Mouse (Mus musculus) liver, embryonic 11.5 days (tissue): Measurements from ENCODE around the gene Hpcal1. TPM values are rescaled to one million over a fixed set of nuclear protein-coding genes. Genes with fewer than 3 reads are reported as not detected.

Source experiments
- ATAC-seq: fragments of 200-750 bp; cut with Nextera tagmentation; replicated peaks from 2 replicates; pipeline ENCODE4 v1.8.0; 2017; ENCODE audit warnings: moderate number of reproducible peaks, mild to moderate bottlenecking, moderate TSS enrichment, moderate library complexity; ENCODE audit not compliant: low FRiP score
- DNase-seq: peaks from one replicate; pipeline ENCODE4 v3.0.0-alpha.2; 2017; ENCODE audit warnings: low spot score
- H3K27ac ChIP-seq: fragments of 300-500 bp; sonication (generic); 2 replicates; pipeline ENCODE4 v1.5.1; 2014; ENCODE audit warnings: mild to moderate bottlenecking, low read depth, low read length, control low read depth
- H3K27me3 ChIP-seq: fragments of 300-500 bp; sonication (generic); replicated peaks from 2 replicates; pipeline ENCODE4 v1.6.1; 2014; ENCODE audit warnings: low read length, mixed read lengths; ENCODE audit not compliant: control insufficient read depth, insufficient read depth
- H3K36me3 ChIP-seq: fragments of 300-500 bp; sonication (generic); 2 replicates; pipeline ENCODE4 v1.6.1; 2014; ENCODE audit warnings: mild to moderate bottlenecking, low read length, moderate library complexity, mixed read lengths; ENCODE audit not compliant: control insufficient read depth, insufficient read depth
- H3K4me1 ChIP-seq: fragments of 300-500 bp; sonication (generic); replicated peaks from 2 replicates; pipeline ENCODE4 v1.6.1; 2014; ENCODE audit warnings: low read length, mixed read lengths; ENCODE audit not compliant: control insufficient read depth, insufficient read depth
- H3K4me2 ChIP-seq: fragments of 300-500 bp; sonication (generic); 2 replicates; pipeline ENCODE4 v1.6.1; 2014; ENCODE audit warnings: mild to moderate bottlenecking, control low read depth, moderate library complexity
- H3K4me3 ChIP-seq: fragments of 300-500 bp; sonication (generic); 2 replicates; pipeline ENCODE4 v1.5.1; 2014; ENCODE audit warnings: low read depth, low read length, control low read depth
- H3K9ac ChIP-seq: fragments of 300-500 bp; sonication (generic); 2 replicates; pipeline ENCODE4 v1.6.1; 2014; ENCODE audit warnings: low read depth, low read length, control low read depth
- H3K9me3 ChIP-seq: fragments of 300-500 bp; sonication (generic); 2 replicates; pipeline ENCODE4 v1.6.1; 2016; ENCODE audit warnings: low read length, inconsistent platforms, mixed read lengths; ENCODE audit not compliant: control insufficient read depth
- WGBS: fragments of 180-500 bp; shearing (Covaris S2); extraction: QIAGEN DNeasy Blood & Tissue Kit; methylation state at CpG from one replicate; pipeline ENCODE4 v1.1.7; 2014; 5-methylcytosine and 5-hydroxymethylcytosine counted together
- polyA plus RNA-seq: library from polyadenylated mRNA; unstranded; fragments of >200 nt; fragmentation: Nextera tagmentation; extraction: Ambion mirVana; gene quantifications from 2 replicates; pipeline ENCODE4 v1.2.1, GENCODE M21; 2014

Hpcal1 gene
- polyA plus RNA-seq, 1 experiment from 2014 or later, result 30.2 TPM

GRCm38 (mm10) chr12:17712571-17712970, 21.9 kb downstream of the Hpcal1 start:
- H3K4me1 ChIP-seq, result peaks cover 38% of the 10 kb centered on the region
- ATAC-seq, result no peak
- WGBS, result 67% methylated on average over 1 of the region's 1 CpGs

GRCm38 (mm10) chr12:17715720-17716478, 25.2 kb downstream of the Hpcal1 start:
- no peak overlapping the region for H3K9ac ChIP-seq
- H3K4me3 ChIP-seq, result no peak overlapping the region
- H3K27ac ChIP-seq, result peak overlapping the region; percentile 20
- H3K4me2 ChIP-seq, result no peak overlapping the region
- no peaks in the 10 kb centered on the region for H3K27me3 ChIP-seq
- DNase-seq (no peak), ATAC-seq (peak; percentile 73)
- no peaks in the 10 kb centered on the region for H3K9me3 ChIP-seq
- WGBS, result 52% methylated on average over 4 of the region's 4 CpGs
- peaks cover 23% of the 10 kb centered on the region for H3K4me1 ChIP-seq
- no peaks in the 10 kb centered on the region for H3K36me3 ChIP-seq

More at GRCm38 (mm10) chr12:17712571-17712970, 21.9 kb downstream of the Hpcal1 start:
- no peak overlapping the region for H3K9ac ChIP-seq
- no peak overlapping the region for H3K4me2 ChIP-seq
- no peak overlapping the region for H3K27ac ChIP-seq
- no peak overlapping the region for H3K4me3 ChIP-seq
- H3K27me3 ChIP-seq, result no peaks in the 10 kb centered on the region
- H3K36me3 ChIP-seq, result no peaks in the 10 kb centered on the region
- H3K9me3 ChIP-seq, result no peaks in the 10 kb centered on the region
- DNase-seq, result no peak

GRCm38 (mm10) chr12:17717257-17717656, 26.6 kb downstream of the Hpcal1 start:
- no peak overlapping the region for H3K4me3 ChIP-seq
- DNase-seq, result no peak
- H3K9me3 ChIP-seq, result no peaks in the 10 kb centered on the region
- H3K36me3 ChIP-seq, result no peaks in the 10 kb centered on the region
- peaks cover 23% of the 10 kb centered on the region for H3K4me1 ChIP-seq
- H3K4me2 ChIP-seq, result no peak overlapping the region
- H3K9ac ChIP-seq, result no peak overlapping the region
- no peaks in the 10 kb centered on the region for H3K27me3 ChIP-seq
- 81% methylated on average over 1 of the region's 1 CpGs for WGBS
- H3K27ac ChIP-seq, result no peak overlapping the region
- no peak for ATAC-seq

GRCm38 (mm10) chr12:17718146-17718545, 27.5 kb downstream of the Hpcal1 start:
- WGBS, result 85% methylated on average over 6 of the region's 6 CpGs

GRCm38 (mm10) chr12:17721058-17721457, 30.4 kb downstream of the Hpcal1 start:
- H3K9me3 ChIP-seq, result no peaks in the 10 kb centered on the region
- DNase-seq (no peak), ATAC-seq (no peak)
- H3K4me1 ChIP-seq, result peaks cover 41% of the 10 kb centered on the region
- no peak overlapping the region for H3K4me3 ChIP-seq
- no peaks in the 10 kb centered on the region for H3K27me3 ChIP-seq
- no peaks in the 10 kb centered on the region for H3K36me3 ChIP-seq
- H3K9ac ChIP-seq, result no peak overlapping the region
- H3K4me2 ChIP-seq, result no peak overlapping the region
- no peak overlapping the region; the same call in 1 of the 2 replicates for H3K27ac ChIP-seq

More at GRCm38 (mm10) chr12:17718146-17718545, 27.5 kb downstream of the Hpcal1 start:
- H3K9ac ChIP-seq, result no peak overlapping the region
- H3K9me3 ChIP-seq, result no peaks in the 10 kb centered on the region
- peaks cover 30% of the 10 kb centered on the region for H3K4me1 ChIP-seq
- DNase-seq, result no peak
- ATAC-seq, result no peak
- H3K36me3 ChIP-seq, result no peaks in the 10 kb centered on the region
- no peak overlapping the region for H3K4me3 ChIP-seq
- H3K27ac ChIP-seq, result no peak overlapping the region
- no peaks in the 10 kb centered on the region for H3K27me3 ChIP-seq
- no peak overlapping the region for H3K4me2 ChIP-seq

GRCm38 (mm10) chr12:17722452-17723181, 32.0 kb downstream of the Hpcal1 start:
- no peak overlapping the region for H3K27ac ChIP-seq
- H3K27me3 ChIP-seq, result no peaks in the 10 kb centered on the region
- H3K9ac ChIP-seq, result no peak overlapping the region
- H3K4me2 ChIP-seq, result no peak overlapping the region
- no peaks in the 10 kb centered on the region for H3K36me3 ChIP-seq
- WGBS, result 77% methylated on average over 13 of the region's 13 CpGs
- DNase-seq (no peak), ATAC-seq (peak; percentile 55)
- H3K9me3 ChIP-seq, result no peaks in the 10 kb centered on the region
- H3K4me1 ChIP-seq, result peaks cover 46% of the 10 kb centered on the region
- no peak overlapping the region for H3K4me3 ChIP-seq

GRCm38 (mm10) chr12:17723182-17723570, 32.5 kb downstream of the Hpcal1 start:
- H3K36me3 ChIP-seq, result no peaks in the 10 kb centered on the region
- no peak for ATAC-seq
- H3K4me3 ChIP-seq, result no peak overlapping the region
- no peaks in the 10 kb centered on the region for H3K9me3 ChIP-seq
- no peak overlapping the region for H3K27ac ChIP-seq
- H3K9ac ChIP-seq, result no peak overlapping the region
- no peak overlapping the region for H3K4me2 ChIP-seq
- DNase-seq, result no peak
- peaks cover 51% of the 10 kb centered on the region for H3K4me1 ChIP-seq
- 88% methylated on average over 1 of the region's 1 CpGs for WGBS
- H3K27me3 ChIP-seq, result no peaks in the 10 kb centered on the region

- H3K36me3 ChIP-seq, result no peaks in the 10 kb centered on the region
- no peaks in the 10 kb centered on the region for H3K9me3 ChIP-seq
- H3K4me2 ChIP-seq, result no peak overlapping the region
- H3K9ac ChIP-seq, result no peak overlapping the region
- ATAC-seq (no peak), DNase-seq (no peak)
- WGBS, result 60% methylated on average over 6 of the region's 6 CpGs
- peaks cover 52% of the 10 kb centered on the region for H3K4me1 ChIP-seq
- H3K27me3 ChIP-seq, result no peaks in the 10 kb centered on the region
- H3K27ac ChIP-seq, result peak overlapping the region; percentile 82
- no peak overlapping the region for H3K4me3 ChIP-seq
These were observed 33.3 kb downstream of the Hpcal1 start for GRCm38 (mm10) chr12:17723999-17724398.
